Mouse (Mus musculus) cerebellum, adult 2 months (tissue): ENCODE measurements around the gene Suds3. TPM values are rescaled to one million over a fixed set of nuclear protein-coding genes. Genes with fewer than 3 reads are reported as not detected.

Source experiments
- DNase-seq, 2 experiments: peaks; one replicate each; pipeline ENCODE4 v3.0.0; 2021
- H3K27ac ChIP-seq: fragments of 200-500 bp; 2 replicates; pipeline ENCODE4 v1.5.1; 2012; ENCODE audit warnings: low read length, control low read depth, inconsistent platforms; ENCODE audit not compliant: insufficient read depth
- H3K27me3 ChIP-seq: fragments of 200-500 bp; 2 replicates; pipeline ENCODE4 v1.6.1; 2012; ENCODE audit warnings: inconsistent platforms, mild to moderate bottlenecking, low read length, moderate library complexity; ENCODE audit not compliant: control insufficient read depth, insufficient read depth
- H3K4me1 ChIP-seq: fragments of 200-500 bp; 2 replicates; pipeline ENCODE4 v1.6.1; 2011; ENCODE audit warnings: low read length; ENCODE audit not compliant: control insufficient read depth, insufficient read depth
- H3K4me3 ChIP-seq: fragments of 200-500 bp; replicated peaks from 2 replicates; pipeline ENCODE3; 2011; ENCODE audit warnings: mild to moderate bottlenecking, low read depth, low read length, control low read depth; ENCODE audit not compliant: insufficient read depth
- CTCF ChIP-seq: fragments of 200-500 bp; IDR thresholded peaks from 2 replicates; pipeline ENCODE4 v1.5.1; 2011; ENCODE audit warnings: low read depth, mild to moderate bottlenecking, control low read depth, low read length, moderate library complexity, borderline replicate concordance; ENCODE audit not compliant: insufficient read depth
- POLR2A ChIP-seq: fragments of 200-500 bp; IDR thresholded peaks from 2 replicates; pipeline ENCODE4 v1.6.1; 2011; ENCODE audit warnings: low read length, control low read depth, borderline replicate concordance; ENCODE audit not compliant: insufficient read depth
- WGBS: fragments of 180-500 bp; shearing (Covaris S2); methylation state at CpG from one replicate; pipeline ENCODE4 v1.1.7; 2018; 5-methylcytosine and 5-hydroxymethylcytosine counted together
- polyA plus RNA-seq: library from polyadenylated mRNA; depleted of rRNA; stranded (reverse); fragments of >200 nt; gene quantifications from 2 replicates; pipeline ENCODE4 v1.2.3, GENCODE M21; 2012; rRNA removed

Gene Suds3
- polyA plus RNA-seq, 1 experiment, result 127 TPM

DNA sequence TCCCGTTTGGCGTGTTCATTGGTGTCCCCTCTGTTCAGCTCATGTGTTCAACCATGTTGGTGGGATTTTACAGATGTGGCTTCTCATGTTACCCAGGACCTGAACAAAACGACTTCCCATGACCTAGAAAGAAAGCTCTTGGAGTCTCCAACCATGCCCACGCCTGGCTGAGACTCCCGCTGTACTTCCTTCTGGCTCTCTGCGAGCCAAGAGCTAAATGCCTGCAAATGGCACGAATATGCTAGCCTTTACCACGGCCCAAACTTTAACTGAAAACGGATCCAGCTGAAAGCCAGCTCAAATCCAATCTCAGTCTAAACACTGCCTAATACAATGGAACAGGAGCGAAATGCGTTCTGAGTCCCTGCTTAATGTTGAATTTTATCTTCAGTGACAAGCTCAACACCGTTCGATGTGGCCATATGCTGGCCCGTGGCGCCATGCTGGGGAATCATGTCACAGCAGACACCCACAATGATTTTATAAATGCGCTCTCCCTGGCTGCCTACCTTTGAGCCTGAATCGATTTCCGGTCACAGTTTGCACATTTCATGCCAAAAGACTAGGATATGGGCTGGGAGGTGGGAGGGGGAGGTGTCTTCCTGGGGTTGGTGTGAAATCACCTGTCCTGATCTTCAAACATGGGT, 55.3 kb downstream of the Suds3 start:
- 9% methylated on average over 18 of the region's 18 CpGs for WGBS
- H3K4me1 ChIP-seq, result peaks cover 22% of the 10 kb centered on the region
- H3K27me3 ChIP-seq, result no peaks in the 10 kb centered on the region
- H3K27ac ChIP-seq, result peak overlapping the region; percentile 86
- DNase-seq, result peak; percentile 89 to 93
- TF ChIP-seq POLR2A, result peak; percentile 18; the same call in 1 of the 2 replicates
- no peak for TF ChIP-seq CTCF
- H3K4me3 ChIP-seq, result peak overlapping the region; percentile 2

DNA sequence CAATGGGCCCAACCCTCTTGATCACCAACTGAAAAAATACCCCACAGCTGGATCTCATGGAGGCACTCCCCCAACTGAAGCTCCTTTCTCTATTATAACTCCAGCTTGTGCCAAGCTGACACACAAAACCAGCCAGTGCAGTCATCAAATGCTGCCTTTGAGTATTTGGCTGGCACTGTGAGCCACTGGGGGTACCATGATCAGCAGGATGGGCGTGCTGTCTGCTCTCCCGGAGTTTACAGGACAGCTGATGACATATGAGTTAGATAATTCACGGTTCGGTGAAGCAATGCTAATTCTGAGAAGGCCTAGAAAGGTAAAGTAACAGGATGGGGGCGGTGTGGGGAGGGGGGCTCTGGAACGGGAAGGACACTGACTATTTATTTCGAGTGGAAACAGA, 66.0 kb downstream of the Suds3 start:
- 62% methylated on average over 7 of the region's 7 CpGs for WGBS
- no peaks in the 10 kb centered on the region for H3K27me3 ChIP-seq
- H3K4me3 ChIP-seq, result no peak overlapping the region

DNA sequence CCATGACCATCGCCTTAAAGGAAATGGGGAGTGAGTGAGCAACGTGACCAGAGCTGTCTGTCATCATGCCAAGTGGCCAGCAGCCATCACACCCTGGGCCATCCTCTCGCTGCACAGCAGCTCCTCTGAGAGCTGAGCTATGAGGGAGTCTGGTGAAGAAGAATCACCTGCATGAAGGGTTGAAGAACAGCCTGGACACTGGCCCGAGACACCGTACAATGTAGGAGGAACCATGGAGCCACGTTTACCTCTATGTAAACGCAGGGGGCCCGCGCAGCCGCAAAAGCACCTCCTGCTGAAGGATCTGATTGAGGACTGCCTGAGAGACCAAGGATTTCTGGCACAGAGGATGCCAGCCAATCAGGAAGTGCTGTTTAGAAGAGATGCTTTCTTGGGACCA, 70.8 kb downstream of the Suds3 start:
- peak overlapping the region; percentile 53 for H3K27ac ChIP-seq
- H3K27me3 ChIP-seq, result no peaks in the 10 kb centered on the region
- peak overlapping the region; percentile 35 for H3K4me3 ChIP-seq
- no peak for TF ChIP-seq CTCF
- TF ChIP-seq POLR2A, result peak; percentile 38; the same call in 1 of the 2 replicates
- 14% methylated on average over 10 of the region's 10 CpGs for WGBS
- peak; percentile 71 for DNase-seq
- peaks cover 9% of the 10 kb centered on the region for H3K4me1 ChIP-seq

More for the DNA sequence above, 66.0 kb downstream of the Suds3 start:
- Histone ChIP-seq H3K4me1 (peaks cover 8% of the 10 kb centered on the region), H3K27ac (no peak overlapping the region)
- TF ChIP-seq CTCF (no peak), POLR2A (no peak)
- DNase-seq, result no peak

DNA sequence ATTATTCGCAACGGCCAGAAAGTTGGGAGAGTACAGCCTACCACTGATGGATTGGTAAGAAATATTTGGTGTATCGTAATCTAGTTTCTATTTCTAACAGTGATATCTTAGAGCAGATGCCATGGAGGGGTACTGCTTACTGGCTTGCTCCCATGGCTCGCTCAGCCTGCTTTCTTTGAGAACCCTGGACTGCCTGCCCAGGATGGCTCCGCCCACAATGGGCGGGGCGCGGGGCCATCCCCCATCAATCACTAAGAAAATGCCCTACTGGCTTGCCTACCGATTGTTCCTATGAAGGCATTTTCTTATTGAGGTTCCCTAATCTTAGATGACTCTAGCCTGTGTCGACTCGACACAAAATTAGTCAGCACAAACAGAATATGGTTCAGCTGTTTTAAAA, 73.3 kb downstream of the Suds3 start:
- DNase-seq, result no peak
- no peak overlapping the region for H3K27ac ChIP-seq
- TF ChIP-seq CTCF (no peak), POLR2A (no peak)
- peaks cover 9% of the 10 kb centered on the region for H3K4me1 ChIP-seq
- H3K4me3 ChIP-seq, result no peak overlapping the region
- H3K27me3 ChIP-seq, result no peaks in the 10 kb centered on the region
- WGBS, result 76% methylated on average over 11 of the region's 11 CpGs

Other genes starting within 250 kb of the Suds3 start
- gene Taok3, start 4.0 kb upstream of the Suds3 start, polyA plus RNA-seq, result 43.6 and 47.0 TPM in 2 replicates
- 792 and 833 TPM in 2 replicates for gene Pebp1, start 171.5 kb upstream of the Suds3 start, polyA plus RNA-seq
- 3.7 and 3.9 TPM in 2 replicates for gene Vsig10, start 203.0 kb upstream of the Suds3 start, polyA plus RNA-seq
- 235 and 238 TPM in 2 replicates for gene Wsb2, start 241.2 kb upstream of the Suds3 start, polyA plus RNA-seq